Mouse (Mus musculus): ENCODE measurements at regions not wholly inside any gene's neighbourhood (a gene's known extent, or its start where the extent isn't known, plus 50 kb on each side); places are given as distances from the start of the nearest gene placed in this dataset.
"Not testable (repeated sequence)": the region's sequence is repeated elsewhere in the genome, so short reads cannot be mapped to it uniquely, and the experiment has no call there.

GRCm38 (mm10) chr3:16533643-16534042 is 527.4 kb upstream of the Gm5150 start:
- CTCF ChIA-PET, result interaction anchor here in 1 of 4 experiments (0.5 kb wide), 1 partner anchor 1252 kb away, joined by 3 read pairs; no protein-coding TSS in a partner anchor
- POLR2A ChIA-PET, result no interaction called here

GRCm38 (mm10) chr3:16527511-16527910 is 521.3 kb upstream of the Gm5150 start:
- CTCF ChIA-PET, POLR2A ChIA-PET: not testable (repeated sequence)

GRCm38 (mm10) chr3:16488431-16488830 is 482.2 kb upstream of the Gm5150 start:
- POLR2A ChIA-PET, CTCF ChIA-PET: not testable (repeated sequence)

- ChIA-PET POLR2A (no interaction called here), CTCF (interaction anchor here in 1 of 4 experiments (1.3 kb wide), 1 partner anchor 16 kb away, joined by 4 read pairs; no protein-coding TSS in a partner anchor)
Measured at GRCm38 (mm10) chr3:16482750-16483149, 476.5 kb upstream of the Gm5150 start.

GRCm38 (mm10) chr3:16471360-16471759 is 465.1 kb upstream of the Gm5150 start:
- CTCF ChIA-PET, result no interaction called here
- POLR2A ChIA-PET, result no interaction called here

- POLR2A ChIA-PET, result interaction anchor here in 3 of 4 experiments (0.6 to 0.7 kb wide), 3 partner anchors 20 to 259 kb away, joined by 3 to 4 read pairs (median 3); no protein-coding TSS in a partner anchor
- CTCF ChIA-PET, result interaction anchor here (0.6 to 1.8 kb wide), 21 partner anchors 8 to 1591 kb away, joined by 3 to 9 read pairs (median 4); no protein-coding TSS in a partner anchor
Measured at GRCm38 (mm10) chr3:16466388-16466787, 460.2 kb upstream of the Gm5150 start.

GRCm38 (mm10) chr3:16465357-16465756 is 459.1 kb upstream of the Gm5150 start:
- CTCF ChIA-PET, result interaction anchor here in 1 of 4 experiments (0.7 kb wide), 1 partner anchor 464 kb away, joined by 5 read pairs; no protein-coding TSS in a partner anchor
- POLR2A ChIA-PET, result no interaction called here

GRCm38 (mm10) chr3:16464301-16464700 is 458.1 kb upstream of the Gm5150 start:
- ChIA-PET POLR2A (interaction anchor here in 1 of 4 experiments (0.7 kb wide), 1 partner anchor 775 kb away, joined by 3 read pairs; no protein-coding TSS in a partner anchor), CTCF (no interaction called here)

GRCm38 (mm10) chr3:16433033-16433432 is 426.8 kb upstream of the Gm5150 start:
- POLR2A ChIA-PET, result no interaction called here

GRCm38 (mm10) chr3:16431819-16432115 is 425.5 kb upstream of the Gm5150 start:
- CTCF ChIA-PET, result interaction anchor here in 1 of 4 experiments (0.7 kb wide), 1 partner anchor 179 kb away, joined by 5 read pairs; no protein-coding TSS in a partner anchor
- POLR2A ChIA-PET, result interaction anchor here in 1 of 4 experiments (0.7 kb wide), 1 partner anchor 249 kb away, joined by 4 read pairs; no protein-coding TSS in a partner anchor

More at GRCm38 (mm10) chr3:16433033-16433432, 426.8 kb upstream of the Gm5150 start:
- CTCF ChIA-PET, result no interaction called here

GRCm38 (mm10) chr3:16431082-16431818 is 425.0 kb upstream of the Gm5150 start:
- ChIA-PET CTCF (no interaction called here), POLR2A (interaction anchor here in 1 of 4 experiments (0.7 kb wide), 1 partner anchor 249 kb away, joined by 4 read pairs; no protein-coding TSS in a partner anchor)
